Mouse (Mus musculus) heart, postnatal 0 days (tissue): ENCODE measurements around the gene Pi4kb. TPM values are rescaled to one million over a fixed set of nuclear protein-coding genes. Genes with fewer than 3 reads are reported as not detected.
"Not testable (repeated sequence)": the region's sequence is repeated elsewhere in the genome, so short reads cannot be mapped to it uniquely, and the experiment has no call there.

Source experiments
- ATAC-seq: fragments of 200-750 bp; cut with Nextera tagmentation; 2 replicates; pipeline ENCODE4 v1.8.0; 2017; ENCODE audit warnings: low read depth, moderate number of reproducible peaks, moderate library complexity; ENCODE audit not compliant: insufficient read depth
- DNase-seq: peaks from one replicate; pipeline ENCODE4 v3.0.0-alpha.2; 2016; ENCODE audit warnings: low spot score
- H3K27ac ChIP-seq: fragments of 300-500 bp; sonication (generic); 2 replicates; pipeline ENCODE4 v1.5.1; 2014; ENCODE audit warnings: low read depth, mild to moderate bottlenecking
- H3K27me3 ChIP-seq: fragments of 300-500 bp; sonication (generic); 2 replicates; pipeline ENCODE4 v1.6.1; 2014; ENCODE audit warnings: low read length, mixed read lengths; ENCODE audit not compliant: control insufficient read depth, insufficient read depth
- H3K36me3 ChIP-seq: fragments of 300-500 bp; sonication (generic); replicated peaks from 2 replicates; pipeline ENCODE4 v1.6.1; 2014; ENCODE audit warnings: low read length, mixed read lengths; ENCODE audit not compliant: control insufficient read depth, insufficient read depth
- H3K4me1 ChIP-seq: fragments of 300-500 bp; sonication (generic); 2 replicates; pipeline ENCODE4 v1.6.1; 2014; ENCODE audit warnings: antibody characterized with exemption; ENCODE audit not compliant: control insufficient read depth, insufficient read depth
- H3K4me2 ChIP-seq: fragments of 300-500 bp; sonication (generic); 2 replicates; pipeline ENCODE4 v1.6.1; 2014; ENCODE audit warnings: low read depth, mild to moderate bottlenecking, low read length, moderate library complexity
- H3K4me3 ChIP-seq: fragments of 300-500 bp; sonication (generic); 2 replicates; pipeline ENCODE4 v1.5.1; 2014; ENCODE audit warnings: low read depth, low read length
- H3K9ac ChIP-seq: fragments of 300-500 bp; sonication (generic); replicated peaks from 2 replicates; pipeline ENCODE4 v1.6.1; 2014; ENCODE audit warnings: low read depth, low read length, mixed read lengths
- H3K9me3 ChIP-seq: fragments of 300-500 bp; sonication (generic); replicated peaks from 2 replicates; pipeline ENCODE4 v1.6.1; 2016; ENCODE audit warnings: low read length; ENCODE audit not compliant: control insufficient read depth
- CTCF ChIP-seq: IDR thresholded peaks from 2 replicates; pipeline ENCODE4 v1.5.1; 2016; ENCODE audit warnings: antibody characterized with exemption, control low read depth, low read depth
- EP300 ChIP-seq: IDR thresholded peaks from 2 replicates; pipeline ENCODE4 v1.6.1; 2016; ENCODE audit warnings: antibody characterized with exemption, low read depth
- WGBS: fragments of 180-500 bp; shearing (Covaris S2); extraction: QIAGEN DNeasy Blood & Tissue Kit; methylation state at CpG from one replicate; pipeline ENCODE4 v1.1.7; 2014; 5-methylcytosine and 5-hydroxymethylcytosine counted together
- polyA plus RNA-seq: library from polyadenylated mRNA; unstranded; fragments of >200 nt; fragmentation: Nextera tagmentation; extraction: Ambion mirVana; gene quantifications from 2 replicates; pipeline ENCODE4 v1.2.1, GENCODE M21; 2015
- total RNA-seq: library from RNA; depleted of rRNA; stranded (reverse); fragments of >200 nt; gene quantifications from 2 replicates; pipeline ENCODE4 v1.2.3, GENCODE M21; 2014; ENCODE audit warnings: low replicate concordance

Pi4kb gene
- total and polyA plus RNA-seq, 2 experiments from 2014 or later: 13.7 to 47.2 TPM

DNA sequence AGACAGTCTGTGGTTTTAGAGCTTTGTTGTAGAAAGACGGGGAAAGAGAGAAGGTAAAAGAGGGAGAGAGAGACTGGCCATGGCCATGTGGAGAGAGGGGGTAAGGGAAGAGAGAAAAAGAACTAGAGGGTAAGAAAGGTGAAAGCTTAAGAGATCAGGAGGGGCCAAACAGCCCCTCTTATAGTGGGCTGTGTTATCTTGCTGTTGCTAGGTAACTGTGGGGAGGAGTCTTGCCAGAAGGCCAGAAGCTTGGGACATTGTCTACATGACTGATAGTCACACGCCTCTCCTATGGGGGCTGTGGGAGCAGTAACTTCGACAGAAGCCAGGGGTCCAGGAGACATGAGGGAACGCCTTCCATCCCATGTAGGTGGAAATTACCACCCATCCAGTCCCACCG lies 50.7 kb downstream of the Pi4kb start:
- no peak for DNase-seq
- peak overlapping the region; percentile 50 for H3K4me2 ChIP-seq
- ATAC-seq: peak; percentile 10; the same call in 1 of the 2 replicates
- TF ChIP-seq CTCF: no peak
- no peak for TF ChIP-seq EP300
- 0 out of 2 replicates have a peak overlapping the region, but pooled peaks have one; percentile 13 for H3K9ac ChIP-seq
- no peaks in the 10 kb centered on the region for H3K27me3 ChIP-seq
- WGBS: 31% methylated on average over 5 of the region's 5 CpGs
- no peaks in the 10 kb centered on the region for H3K9me3 ChIP-seq
- H3K4me3 ChIP-seq: peak overlapping the region; percentile 17; the same call in 1 of the 2 replicates
- peaks cover 16% of the 10 kb centered on the region for H3K4me1 ChIP-seq
- H3K36me3 ChIP-seq: no peaks in the 10 kb centered on the region; the same call in 1 of the 2 replicates
- H3K27ac ChIP-seq: peak overlapping the region; percentile 68

DNA sequence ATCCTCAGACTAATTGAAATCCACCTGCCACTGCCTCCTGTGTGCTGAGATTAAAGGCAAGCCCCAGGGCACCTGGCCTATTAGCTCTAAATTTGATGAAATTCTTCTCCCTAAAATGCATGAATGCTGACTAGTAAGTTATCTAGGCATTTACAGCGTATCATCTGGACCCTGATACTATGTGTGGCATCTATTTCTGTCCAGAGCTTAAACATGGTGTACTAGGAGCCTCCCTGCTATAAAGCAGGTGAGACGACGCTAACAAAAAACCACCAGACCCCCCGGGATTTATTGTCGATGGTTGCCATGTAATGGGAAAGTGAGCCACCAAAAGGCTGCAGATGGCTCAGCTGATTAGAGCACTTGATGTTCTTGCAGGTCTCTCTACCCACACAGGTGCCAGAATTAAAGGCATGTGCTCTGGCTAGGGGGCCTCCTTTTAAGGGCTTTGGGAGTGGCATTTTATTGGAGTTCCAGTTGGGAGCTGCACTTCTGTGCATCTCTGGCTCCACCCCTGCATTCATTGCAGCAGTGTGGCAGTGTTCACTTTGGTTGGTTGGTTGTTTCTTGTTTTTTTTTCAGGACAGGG lies 52.6 kb downstream of the Pi4kb start:
- Histone ChIP-seq H3K27ac (no peak overlapping the region), H3K36me3 (peaks cover 14% of the 10 kb centered on the region), H3K27me3 (no peaks in the 10 kb centered on the region), H3K9ac (no peak overlapping the region), H3K4me1 (peaks cover 16% of the 10 kb centered on the region), H3K4me3 (no peak overlapping the region), H3K4me2 (no peak overlapping the region), H3K9me3 (no peaks in the 10 kb centered on the region)
- WGBS: 54% methylated on average over 5 of the region's 5 CpGs
- ATAC-seq: no peak
- TF ChIP-seq EP300 (no peak), CTCF (no peak)
- no peak for DNase-seq

DNA sequence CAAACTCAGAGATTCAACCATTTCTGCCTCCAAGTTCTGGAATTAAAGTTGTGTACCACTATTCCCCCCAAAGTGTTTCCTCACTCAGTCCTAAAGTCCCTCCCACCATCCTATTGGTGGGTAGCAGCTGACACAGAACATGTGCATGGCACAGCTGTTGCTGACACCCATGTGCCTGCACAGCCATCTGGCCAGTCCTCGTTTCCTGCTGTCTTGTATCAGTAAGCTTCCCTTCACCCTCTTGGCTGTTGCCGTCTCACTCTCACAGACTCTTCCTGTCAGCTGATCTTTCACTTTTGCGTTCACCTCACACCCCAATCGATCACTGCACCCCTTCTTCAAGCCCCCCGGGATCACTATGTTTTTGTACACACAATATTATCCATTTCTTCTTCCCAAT lies 53.2 kb downstream of the Pi4kb start:
- Histone ChIP-seq H3K4me1 (peaks cover 16% of the 10 kb centered on the region), H3K27ac (no peak overlapping the region), H3K36me3 (peaks cover 18% of the 10 kb centered on the region), H3K27me3 (no peaks in the 10 kb centered on the region), H3K9ac (no peak overlapping the region), H3K4me3 (no peak overlapping the region), H3K4me2 (no peak overlapping the region), H3K9me3 (no peaks in the 10 kb centered on the region)
- 34% methylated on average over 5 of the region's 5 CpGs for WGBS
- TF ChIP-seq CTCF (no peak), EP300 (no peak)
- DNase-seq (no peak), ATAC-seq (0 out of 2 replicates have a peak, but pooled peaks have one; percentile 33)

DNA sequence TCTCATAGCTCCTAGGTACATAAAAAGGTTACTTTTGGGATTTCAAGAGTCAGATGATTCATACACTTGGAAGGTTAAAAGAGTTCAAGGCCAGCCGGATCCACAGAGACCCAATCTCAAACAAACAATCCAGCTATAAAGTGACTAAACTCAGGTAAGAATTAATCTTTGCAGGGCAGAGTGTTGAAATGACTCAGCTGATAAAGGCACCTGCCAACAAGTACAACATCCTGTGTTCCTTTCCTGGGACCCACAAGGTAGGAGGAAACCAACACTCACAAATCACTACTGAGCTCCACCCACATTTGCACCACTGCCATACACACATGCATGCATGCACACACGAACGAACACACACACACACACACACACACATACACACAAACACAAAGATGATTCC lies 54.1 kb downstream of the Pi4kb start:
- no peak overlapping the region for H3K9ac ChIP-seq
- DNase-seq: no peak

DNA sequence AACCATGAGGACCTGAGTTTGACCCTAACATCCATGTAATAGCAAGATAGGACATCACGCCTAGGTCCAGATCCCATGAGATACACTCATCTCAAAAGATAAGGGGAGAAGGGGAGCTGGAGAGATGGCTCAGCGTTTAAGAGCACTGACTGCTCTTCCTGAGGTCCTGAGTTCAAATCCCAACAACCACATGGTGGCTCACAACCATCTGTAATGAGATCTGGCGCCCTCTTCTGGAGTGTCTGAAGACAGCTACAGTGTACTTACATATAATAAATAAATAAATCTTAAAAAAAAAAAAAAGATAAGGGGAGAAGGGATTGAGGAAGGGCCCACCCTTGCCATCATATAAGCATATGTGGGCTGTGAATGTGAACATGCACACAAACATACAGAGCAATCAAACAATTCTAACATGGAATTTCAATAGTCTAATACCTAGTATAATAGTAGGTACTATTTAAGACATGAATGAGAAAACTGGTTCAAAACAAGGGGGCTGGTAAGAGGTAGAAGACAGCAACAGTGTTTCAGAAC lies 54.8 kb downstream of the Pi4kb start:
- not testable (repeated sequence) for DNase-seq, H3K9ac ChIP-seq, H3K4me3 ChIP-seq, H3K27me3 ChIP-seq, H3K4me2 ChIP-seq, ATAC-seq, H3K27ac ChIP-seq, H3K9me3 ChIP-seq
- WGBS: 66% methylated on average over 3 of the region's 3 CpGs
- Histone ChIP-seq H3K36me3 (peaks cover 33% of the 10 kb centered on the region), H3K4me1 (peaks cover 13% of the 10 kb centered on the region)

More for the DNA sequence above, 54.1 kb downstream of the Pi4kb start:
- TF ChIP-seq EP300 (no peak), CTCF (no peak)
- no peaks in the 10 kb centered on the region for H3K27me3 ChIP-seq
- no peaks in the 10 kb centered on the region for H3K9me3 ChIP-seq
- ATAC-seq: no peak
- no peak overlapping the region for H3K4me3 ChIP-seq
- H3K36me3 ChIP-seq: peaks cover 27% of the 10 kb centered on the region
- no peak overlapping the region for H3K27ac ChIP-seq
- no peak overlapping the region for H3K4me2 ChIP-seq
- peaks cover 16% of the 10 kb centered on the region for H3K4me1 ChIP-seq
- 71% methylated on average over 3 of the region's 3 CpGs for WGBS

DNA sequence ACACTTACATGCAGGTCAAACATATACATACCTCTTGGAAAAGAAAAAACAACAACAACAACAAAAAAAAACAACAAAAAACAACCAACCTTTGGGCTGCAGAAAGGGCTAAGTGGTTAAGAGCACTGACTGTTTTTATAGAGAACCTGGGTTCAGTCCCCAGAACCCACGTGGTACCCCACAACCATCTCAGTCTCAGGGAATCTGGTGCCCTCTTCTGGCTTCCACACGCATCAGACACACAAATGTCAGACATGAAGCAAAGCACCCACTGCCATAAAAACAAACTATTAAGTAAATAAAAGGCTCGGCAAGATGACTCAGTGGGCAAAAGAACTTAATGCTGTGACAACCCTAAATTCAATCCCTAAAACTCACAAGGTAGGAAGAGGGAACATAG lies 55.4 kb downstream of the Pi4kb start:
- no peak overlapping the region for H3K4me3 ChIP-seq
- H3K9ac ChIP-seq: no peak overlapping the region
- ATAC-seq (no peak), DNase-seq (no peak)
- H3K27me3 ChIP-seq: no peaks in the 10 kb centered on the region
- no peak overlapping the region for H3K4me2 ChIP-seq
- TF ChIP-seq EP300 (no peak), CTCF (no peak)
- peaks cover 7% of the 10 kb centered on the region for H3K4me1 ChIP-seq
- no peaks in the 10 kb centered on the region for H3K9me3 ChIP-seq
- H3K36me3 ChIP-seq: peaks cover 39% of the 10 kb centered on the region
- 75% methylated on average over 3 of the region's 3 CpGs for WGBS
- no peak overlapping the region for H3K27ac ChIP-seq
